Mouse (Mus musculus) olfactory bulb, adult 2 months (tissue): Measurements from ENCODE around the gene Wasf2.

Source experiments
- CTCF ChIP-seq: fragments of 200-500 bp; IDR thresholded peaks from 2 replicates; pipeline ENCODE4 v1.5.1; 2012; ENCODE audit warnings: low read depth, mild to moderate bottlenecking, low read length, moderate library complexity; ENCODE audit not compliant: insufficient read depth
- POLR2A ChIP-seq: fragments of 200-500 bp; IDR thresholded peaks from 2 replicates; pipeline ENCODE4 v1.6.1; 2012; ENCODE audit warnings: mild to moderate bottlenecking, low read depth, low read length, moderate library complexity; ENCODE audit not compliant: insufficient read depth

- no peak for TF ChIP-seq CTCF
- no peak for TF ChIP-seq POLR2A
Observed at GRCm38 (mm10) chr4:133244289-133244688, 114.0 kb downstream of the Wasf2 start.
